Mouse (Mus musculus): ENCODE results near the gene Ocln. TPM values are rescaled to one million over a fixed set of nuclear protein-coding genes. Genes with fewer than 3 reads are reported as not detected.

The Ocln gene
- total and polyA plus RNA-seq, 3 experiments, result 0.50 to 2.2 (median 0.70) TPM

GRCm38 (mm10) chr13:100559449-100559848 is 6.9 kb upstream of the Ocln start:
- H3K4me3 ChIP-seq (replicated peaks in 1 of 3; ENCODE audit: low read depth in 2 of 3, low read length in 2 of 3, poor library complexity in 1 of 3), result no peak overlapping the region
- H3K36me3 ChIP-seq (replicated peaks in 1 of 2; ENCODE audit: control insufficient read depth in 1 of 2, insufficient read depth in 1 of 2, low read length in 1 of 2), result no peaks in the 10 kb centered on the region
- peaks cover 11% of the 10 kb centered on the region for H3K27me3 ChIP-seq (replicated peaks)
- DNase-seq (ENCODE audit: extremely low read depth), result no peak
- H3K4me2 ChIP-seq (ENCODE audit: insufficient read depth, low read depth, poor library complexity, severe bottlenecking), result no peak overlapping the region
- in situ Hi-C loops (cut with MboI; ENCODE audit: low pct_ligation_motif_present, low pct_unique_long_range_greater_than_20kb, low sequenced_read_pairs), result no loop called here
- no peak overlapping the region for H3K27ac ChIP-seq (ENCODE audit: insufficient read depth, low read depth)
- H3K4me1 ChIP-seq (ENCODE audit: control insufficient read depth in 1 of 2, insufficient read depth in 2 of 2), result no peaks in the 10 kb centered on the region
- H3K79me2 ChIP-seq (replicated peaks; ENCODE audit: control insufficient read depth, extremely low read depth, insufficient read depth, poor library complexity, severe bottlenecking), result no peaks in the 10 kb centered on the region
- no peaks in the 10 kb centered on the region for H3K9me3 ChIP-seq (replicated peaks; ENCODE audit: low read length)
- dilution Hi-C loops (cut with MboI; ENCODE audit: extremely low pct_ligation_motif_present, extremely low pct_unique_long_range_greater_than_20kb, low sequenced_read_pairs), result no loop called here
- no peak overlapping the region for H3K9ac ChIP-seq (ENCODE audit: insufficient read depth, low read depth)
- TF ChIP-seq ELF1 (IDR thresholded peaks at IDR 0.05; ENCODE audit: low read depth, low read length), result no peak

GRCm38 (mm10) chr13:100557011-100557410 is 4.5 kb upstream of the Ocln start:
- no peak overlapping the region for H3K4me3 ChIP-seq (replicated peaks in 1 of 3; ENCODE audit: low read depth in 2 of 3, low read length in 2 of 3, poor library complexity in 1 of 3)
- H3K27ac ChIP-seq (ENCODE audit: insufficient read depth, low read depth), result no peak overlapping the region
- H3K36me3 ChIP-seq (replicated peaks in 1 of 2; ENCODE audit: control insufficient read depth in 1 of 2, insufficient read depth in 1 of 2, low read length in 1 of 2), result no peaks in the 10 kb centered on the region
- dilution Hi-C loops (cut with MboI; ENCODE audit: extremely low pct_ligation_motif_present, extremely low pct_unique_long_range_greater_than_20kb, low sequenced_read_pairs) (no loop called here), in situ Hi-C loops (cut with MboI; ENCODE audit: low pct_ligation_motif_present, low pct_unique_long_range_greater_than_20kb, low sequenced_read_pairs) (no loop called here)
- no peak for DNase-seq (ENCODE audit: extremely low read depth)
- TF ChIP-seq CHD2 (IDR thresholded peaks at IDR 0.05; ENCODE audit: low read length) (no peak), SMC3 (IDR thresholded peaks at IDR 0.05; ENCODE audit: low read depth, low read length) (no peak), NELFE (IDR thresholded peaks at IDR 0.05; ENCODE audit: low read depth, low read length) (no peak), MEF2A (IDR thresholded peaks at IDR 0.05; ENCODE audit: borderline replicate concordance, low read depth, low read length) (no peak), E2F4 (IDR thresholded peaks at IDR 0.05; ENCODE audit: insufficient replicate concordance, low read depth, low read length) (no peak), ELF1 (IDR thresholded peaks at IDR 0.05; ENCODE audit: low read depth, low read length) (no peak), ZC3H11A (IDR thresholded peaks at IDR 0.05; ENCODE audit: low read depth, low read length) (no peak), IRF4 (IDR thresholded peaks at IDR 0.05; ENCODE audit: low read depth, low read length) (no peak), CTCF (conservative IDR thresholded peaks at IDR 0.05 in 1 of 2, IDR thresholded peaks at IDR 0.05 in 1 of 2; ENCODE audit: low read depth in 2 of 2, low read length in 2 of 2) (no peak), ETS1 (conservative IDR thresholded peaks at IDR 0.05; ENCODE audit: low read depth, low read length) (no peak), EP300 (IDR thresholded peaks at IDR 0.05; ENCODE audit: low read length) (no peak), ZMIZ1 (IDR thresholded peaks at IDR 0.05; ENCODE audit: low read depth, low read length) (no peak), USF1 (IDR thresholded peaks at IDR 0.05; ENCODE audit: low read depth, low read length) (no peak), TBP (conservative IDR thresholded peaks at IDR 0.05; ENCODE audit: low read depth, low read length) (no peak), MAFK (IDR thresholded peaks at IDR 0.05; ENCODE audit: insufficient replicate concordance, low read length) (no peak), GABPA (IDR thresholded peaks at IDR 0.05; ENCODE audit: insufficient replicate concordance, low read depth, low read length) (no peak), TCF12 (IDR thresholded peaks at IDR 0.05; ENCODE audit: low read depth, low read length) (no peak), MAZ (IDR thresholded peaks at IDR 0.05; ENCODE audit: low read depth, low read length) (no peak), ZKSCAN1 (IDR thresholded peaks at IDR 0.05; ENCODE audit: borderline replicate concordance, low read depth, low read length) (no peak), USF2 (conservative IDR thresholded peaks at IDR 0.05; ENCODE audit: low read depth, low read length) (no peak)
- H3K4me2 ChIP-seq (ENCODE audit: insufficient read depth, low read depth, poor library complexity, severe bottlenecking), result no peak overlapping the region
- no peaks in the 10 kb centered on the region for H3K79me2 ChIP-seq (replicated peaks; ENCODE audit: control insufficient read depth, extremely low read depth, insufficient read depth, poor library complexity, severe bottlenecking)
- H3K27me3 ChIP-seq (replicated peaks), result peaks cover 32% of the 10 kb centered on the region
- peaks cover 0 to 7% of the 10 kb centered on the region in 2 experiments; a peak in 2 of 4 replicates for H3K4me1 ChIP-seq (ENCODE audit: control insufficient read depth in 1 of 2, insufficient read depth in 2 of 2)
- H3K9ac ChIP-seq (ENCODE audit: insufficient read depth, low read depth), result no peak overlapping the region
- H3K9me3 ChIP-seq (replicated peaks; ENCODE audit: low read length), result no peaks in the 10 kb centered on the region
